Mouse (Mus musculus) mouse trophoblast stem cell (cell line): ENCODE data around the gene Surf1.
"Not testable (repeated sequence)": the region's sequence is repeated elsewhere in the genome, so short reads cannot be mapped to it uniquely, and the experiment has no call there.

ENCODE experiments used
- in situ Hi-C, 2 experiments: fragments of 300-500 bp; cut with MseI, MboI; formaldehyde crosslinking; loops; 2 replicates in 1 of 2; 3 replicates in 1 of 2; pipeline ENCODE4 v1.15.1; 2025

The Surf1 gene

GRCm38 (mm10) chr2:26901834-26902400 lies 14.4 kb downstream of the Surf1 start:
- in situ Hi-C loops = loop anchor here in 1 of 2 experiments (10.0 kb wide), 1 partner anchor 257 kb away; no protein-coding TSS in a partner anchor

DNA sequence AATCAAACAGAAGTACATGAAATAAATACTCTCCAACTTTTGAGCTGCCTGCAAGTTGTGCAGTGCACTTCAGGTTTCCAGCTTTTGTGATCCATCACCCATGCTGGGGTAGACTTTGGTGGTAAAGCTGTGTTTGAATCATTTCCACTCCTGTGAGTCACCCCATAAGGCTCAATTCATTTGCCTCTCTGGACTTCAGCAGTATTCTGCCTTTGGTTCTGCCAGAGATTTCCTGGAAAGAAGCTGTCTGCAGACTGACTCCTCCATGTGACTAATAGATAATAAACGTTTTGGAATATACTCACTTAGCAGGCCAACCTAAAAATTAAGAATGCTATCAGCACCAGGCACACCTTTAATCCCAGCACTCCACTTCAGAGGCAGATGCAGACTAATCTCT lies 15.6 kb downstream of the Surf1 start:
- in situ Hi-C loops = loop anchor here in 1 of 2 experiments (10.0 kb wide), 1 partner anchor 256 kb away; no protein-coding TSS in a partner anchor

- in situ Hi-C loops = no loop called here
Measured at GRCm38 (mm10) chr2:26895898-26896297, 20.4 kb downstream of the Surf1 start.

DNA sequence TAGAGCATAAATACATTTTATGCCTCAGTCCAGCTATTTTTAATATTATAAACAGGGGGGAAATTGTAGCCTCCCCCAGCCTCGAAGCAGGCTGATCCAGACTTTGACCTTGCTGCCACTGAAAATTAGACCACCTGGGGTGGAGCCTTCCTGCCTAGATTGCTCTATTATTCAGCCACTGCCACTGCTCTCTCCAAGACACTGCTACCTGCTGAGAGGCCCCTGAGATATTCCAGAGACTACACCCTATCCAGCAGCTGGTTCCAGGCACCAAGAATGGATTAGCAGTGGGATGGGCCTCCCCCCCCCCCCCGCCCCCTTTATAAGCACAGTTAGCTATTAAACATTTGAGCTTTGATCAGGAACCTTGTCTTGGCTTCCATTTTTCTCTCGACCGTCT lies 30.2 kb downstream of the Surf1 start:
- in situ Hi-C loops = not testable (repeated sequence)

DNA sequence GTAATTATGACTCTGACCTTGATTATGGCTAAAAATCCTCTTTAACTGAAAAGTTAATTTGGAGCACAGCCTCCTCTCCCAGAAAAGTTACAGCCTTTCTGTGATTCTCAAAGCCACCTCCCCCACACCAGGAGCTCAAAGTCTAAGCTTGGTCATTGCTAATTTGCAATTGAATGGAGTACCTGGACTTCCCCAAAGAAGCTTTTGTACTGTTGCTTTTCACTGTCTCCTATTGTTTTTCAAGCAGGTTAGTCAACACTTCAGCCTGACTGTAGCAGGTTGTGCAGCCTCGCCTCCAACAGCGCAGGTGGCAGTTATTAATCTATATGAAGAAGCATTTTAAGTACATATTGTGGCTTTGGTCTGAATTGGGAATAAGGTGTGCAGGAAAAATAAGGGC lies 30.8 kb downstream of the Surf1 start:
- in situ Hi-C loops = not testable (repeated sequence)

DNA sequence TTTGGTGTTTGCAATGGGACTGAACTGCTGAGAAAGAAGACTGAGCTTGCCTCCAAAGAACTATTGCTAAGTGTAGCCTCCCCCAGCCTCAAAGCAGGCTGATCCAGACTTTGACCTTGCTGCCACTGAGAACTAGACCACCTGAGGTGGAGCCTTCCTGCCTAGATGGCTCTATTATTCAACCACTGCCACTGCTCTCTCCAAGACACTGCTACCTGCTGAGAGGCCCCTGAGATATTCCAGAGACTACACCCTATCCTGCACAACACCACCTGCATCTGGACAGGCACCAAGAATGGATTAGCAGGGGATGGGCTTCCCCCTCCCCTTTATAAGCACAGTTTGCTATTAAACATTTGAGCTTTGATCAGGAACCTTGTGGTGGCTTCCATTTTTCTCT lies 37.8 kb downstream of the Surf1 start:
- in situ Hi-C loops = no loop called here

DNA sequence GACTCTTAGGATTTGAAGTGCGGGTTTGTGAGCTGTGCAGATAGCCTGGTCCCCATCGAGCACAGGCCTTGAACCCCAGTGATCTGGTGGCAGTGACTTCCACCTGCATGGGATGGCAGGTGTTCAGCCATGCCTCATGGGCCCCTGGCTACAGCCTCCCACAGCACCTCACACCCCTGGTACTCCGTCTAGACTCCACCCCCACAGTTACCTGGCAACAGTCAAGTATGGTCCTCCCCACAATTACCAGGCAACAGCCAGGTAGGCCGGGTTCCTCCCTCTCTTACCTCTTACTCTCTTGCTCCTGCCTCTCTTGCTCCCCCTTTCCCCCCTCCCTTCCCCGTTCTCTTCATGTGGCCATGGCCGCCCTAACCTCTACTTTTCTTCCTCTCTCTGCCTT lies 45.7 kb downstream of the Surf1 start:
- in situ Hi-C loops = no loop called here

DNA sequence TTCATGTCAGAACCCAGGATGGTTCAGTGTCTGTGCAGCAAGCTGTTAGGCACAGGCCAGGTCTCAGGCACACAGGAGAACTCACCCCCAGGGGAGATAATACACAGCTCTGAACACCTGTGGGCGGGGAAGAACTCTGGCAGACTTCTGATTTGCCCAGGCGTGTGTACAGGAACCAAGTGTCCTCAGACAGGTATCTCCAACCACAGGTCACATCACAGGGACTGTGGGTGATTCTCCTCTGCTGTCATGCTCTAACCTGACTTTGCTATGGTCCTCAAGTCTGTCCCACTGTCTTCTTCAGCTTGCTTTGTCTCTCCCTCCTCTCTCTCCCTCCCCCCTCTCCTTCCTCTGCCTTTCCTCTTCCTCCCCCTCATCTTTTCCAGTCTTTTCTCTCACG lies 51.5 kb downstream of the Surf1 start, which contains the start of gene Abo:
Gene Abo, minus strand, starts transcription at position 101 of the 400 bp plus-strand sequence.
- in situ Hi-C loops = no loop called here
